Mouse (Mus musculus) erythroblast, adult 5-6 weeks (primary cell): ENCODE measurements around the gene C1qtnf5. TPM values are rescaled to one million over a fixed set of nuclear protein-coding genes. Genes with fewer than 3 reads are reported as not detected.

Experiments
- ATAC-seq: replicated peaks from 2 replicates; pipeline ENCODE4 v1.8.0; 2016; ENCODE audit warnings: moderate number of reproducible peaks, mild to moderate bottlenecking, moderate TSS enrichment, inconsistent platforms; ENCODE audit not compliant: poor library complexity, low FRiP score, severe bottlenecking
- total RNA-seq, 2 experiments: library from RNA; stranded (forward) in 1 of 2; stranded (reverse) in 1 of 2; fragments of 150-400 nt in 1 of 2; fragments of 200-764, 138-1000 nt in 1 of 2; gene quantifications; 2 replicates each; pipeline versions ENCODE4 v1.2.3 to v1.2.4; 2015 to 2017; ENCODE audit warnings: low replicate concordance in 2 of 2

The C1qtnf5 gene
- total RNA-seq (2015; ENCODE audit: low replicate concordance): 2.1 TPM in 1 of 2 replicates, not detected in the other
- total RNA-seq (2017; ENCODE audit: low replicate concordance): not detected in 2 replicates

DNA sequence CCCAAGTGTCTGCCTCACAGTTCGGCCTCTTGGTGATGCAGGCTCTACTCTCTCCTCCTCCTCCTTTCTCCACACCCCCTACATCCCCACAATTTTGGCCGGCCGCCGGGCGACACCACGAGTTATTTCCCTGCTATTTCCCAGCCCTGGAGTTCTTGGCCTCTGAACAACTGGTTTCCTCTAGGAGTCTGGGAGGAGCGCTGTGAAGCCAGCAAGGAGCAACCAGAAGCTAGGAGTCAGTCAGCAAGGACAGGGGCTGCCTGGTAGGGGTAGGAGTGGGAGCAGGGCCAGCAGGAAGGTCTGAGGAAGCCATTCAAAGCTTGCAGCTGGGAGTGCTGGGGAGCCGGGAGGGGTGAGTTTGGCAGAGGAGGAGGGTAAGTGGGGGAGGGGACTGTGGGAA, at the start of gene C1qtnf5:
TSS of gene C1qtnf5 (plus strand) at position 136 of the 400 bp plus-strand sequence.
- no peak for ATAC-seq

DNA sequence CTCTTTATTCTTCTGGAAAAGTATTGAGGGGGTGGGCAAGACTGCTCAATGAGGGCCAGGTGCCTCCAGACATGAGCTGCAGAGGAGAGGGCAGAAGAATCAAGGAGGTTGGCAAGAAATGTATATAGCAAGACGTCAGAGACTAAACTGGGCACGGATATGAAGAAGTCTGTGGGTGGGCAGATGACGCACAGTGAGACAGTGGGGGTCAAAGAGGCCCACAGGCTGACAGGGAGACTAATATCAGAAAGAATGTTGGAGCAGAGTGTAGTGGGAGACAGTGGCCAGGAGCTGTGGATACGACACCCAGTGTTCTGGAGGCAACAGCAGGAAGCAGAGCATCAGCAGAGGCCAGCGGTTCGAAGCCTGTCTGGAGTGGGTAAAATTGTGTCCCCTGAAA, 48.4 kb upstream of the C1qtnf5 start:
- ATAC-seq: no peak

DNA sequence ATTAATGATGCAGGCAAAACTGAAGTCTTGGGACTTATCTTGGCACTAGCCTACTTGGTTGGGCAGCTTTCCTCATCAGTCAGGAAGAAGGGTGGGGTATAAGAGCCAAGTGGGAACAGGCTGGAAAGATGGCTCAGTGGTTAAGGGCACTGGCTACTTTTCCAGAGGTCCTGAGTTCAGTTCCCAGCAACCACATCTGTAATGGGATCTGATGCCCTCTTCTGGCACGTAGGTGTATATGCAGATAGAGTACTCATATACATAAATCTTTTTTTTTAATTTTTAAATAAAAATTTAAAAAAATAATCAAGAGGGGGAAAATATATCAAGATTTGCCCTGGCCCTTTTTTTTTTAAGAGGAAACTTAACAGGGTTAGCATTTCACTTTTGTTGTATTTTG, 41.9 kb upstream of the C1qtnf5 start:
- no peak for ATAC-seq

DNA sequence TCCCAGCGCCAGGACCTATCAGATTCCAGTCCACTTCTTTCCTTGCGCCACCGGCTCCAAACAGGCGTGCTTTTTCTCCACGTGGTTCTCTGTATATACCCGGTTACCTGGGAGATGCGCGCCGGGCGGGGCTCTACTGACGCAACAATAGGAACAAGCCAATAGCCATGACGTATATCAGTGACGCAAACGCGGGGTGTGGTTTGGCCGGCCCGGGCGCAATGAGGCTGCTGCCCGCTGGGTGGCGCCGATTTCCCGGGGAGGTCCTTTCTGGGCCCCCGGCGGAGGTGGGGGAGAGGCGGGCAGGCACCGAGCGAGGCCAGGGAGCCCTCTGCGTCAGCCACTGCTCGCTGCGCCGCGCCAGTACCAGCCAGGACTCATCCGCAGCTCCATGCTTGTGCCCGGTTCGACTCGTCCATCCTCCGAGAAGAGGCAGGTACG, 40.2 kb upstream of the C1qtnf5 start, which contains the start of gene Usp2:
TSS of gene Usp2 (plus strand) at position 237 of the 441 bp plus-strand sequence.
- ATAC-seq: peak; percentile 72

DNA sequence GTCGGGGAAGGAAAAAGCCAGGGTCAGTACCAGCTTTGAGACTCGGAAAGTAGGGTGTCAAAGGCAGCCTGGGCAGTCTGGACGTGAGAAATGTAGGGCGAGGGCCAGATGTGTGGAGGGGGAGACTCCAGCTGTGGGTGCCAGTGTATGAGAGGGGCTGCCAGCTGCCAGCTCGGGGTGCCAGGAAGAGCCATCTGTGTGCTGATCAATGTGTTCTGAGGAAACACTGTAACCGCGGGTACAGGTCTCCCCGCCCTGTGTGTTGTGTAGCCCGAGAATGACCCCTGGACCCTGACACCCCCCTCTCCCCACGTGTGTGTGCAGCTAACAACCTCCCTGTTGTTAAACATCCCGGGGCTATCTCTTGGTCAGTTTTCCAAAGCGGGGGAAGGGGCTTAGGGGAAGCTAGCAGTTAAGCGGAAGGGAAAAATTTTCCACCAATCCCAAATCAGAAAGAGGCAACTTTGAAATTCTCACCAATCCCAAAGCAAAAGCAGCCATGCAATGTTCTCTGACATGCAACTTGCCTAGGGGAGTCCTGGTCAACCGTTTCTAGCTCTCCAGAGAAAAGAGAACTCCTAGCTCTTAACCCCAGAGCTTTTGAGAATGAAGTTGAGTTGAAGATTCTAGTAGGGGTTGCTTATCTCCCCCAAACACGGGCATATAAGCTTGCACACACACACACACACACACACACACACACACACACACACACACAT, 39.6 kb upstream of the C1qtnf5 start:
- ATAC-seq: no peak

DNA sequence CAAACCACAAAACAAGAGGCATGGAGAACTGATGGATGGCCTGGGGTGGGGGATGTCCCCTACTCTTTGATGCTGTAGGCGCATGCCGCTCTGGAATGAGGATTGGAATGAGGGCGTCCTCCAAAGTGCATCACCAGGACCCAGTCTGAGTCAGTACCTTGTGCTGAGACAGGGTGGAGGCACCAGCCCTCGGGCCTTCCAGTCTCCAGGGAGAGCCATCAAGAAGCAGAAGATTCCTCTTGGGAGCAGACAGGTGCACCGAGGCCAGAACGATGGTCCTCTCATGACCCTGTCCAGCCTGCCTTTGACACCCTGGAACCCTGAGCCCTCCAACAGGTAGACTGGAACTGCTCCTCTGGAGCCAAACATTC, 39.1 kb upstream of the C1qtnf5 start:
- no peak for ATAC-seq

DNA sequence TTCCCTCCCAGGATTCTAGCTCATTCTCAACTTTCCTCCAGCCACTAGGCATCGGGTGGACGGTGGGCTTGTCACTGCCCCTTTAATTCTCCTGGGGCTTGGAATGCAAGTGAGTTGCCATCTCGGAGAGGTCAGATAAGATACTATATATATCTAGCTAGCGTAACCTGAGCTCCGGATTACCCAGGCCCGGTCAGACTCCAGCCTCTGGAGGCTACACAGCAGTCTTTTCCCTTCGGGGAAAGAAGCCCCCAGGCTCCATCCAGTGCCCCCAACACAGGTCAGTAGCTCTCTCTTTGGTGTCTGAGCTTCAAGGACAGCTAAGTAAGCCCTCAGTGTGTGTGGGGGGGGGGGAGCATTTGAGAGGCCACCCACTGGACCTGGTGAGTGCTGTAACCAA, 37.8 kb upstream of the C1qtnf5 start:
- ATAC-seq: no peak

DNA sequence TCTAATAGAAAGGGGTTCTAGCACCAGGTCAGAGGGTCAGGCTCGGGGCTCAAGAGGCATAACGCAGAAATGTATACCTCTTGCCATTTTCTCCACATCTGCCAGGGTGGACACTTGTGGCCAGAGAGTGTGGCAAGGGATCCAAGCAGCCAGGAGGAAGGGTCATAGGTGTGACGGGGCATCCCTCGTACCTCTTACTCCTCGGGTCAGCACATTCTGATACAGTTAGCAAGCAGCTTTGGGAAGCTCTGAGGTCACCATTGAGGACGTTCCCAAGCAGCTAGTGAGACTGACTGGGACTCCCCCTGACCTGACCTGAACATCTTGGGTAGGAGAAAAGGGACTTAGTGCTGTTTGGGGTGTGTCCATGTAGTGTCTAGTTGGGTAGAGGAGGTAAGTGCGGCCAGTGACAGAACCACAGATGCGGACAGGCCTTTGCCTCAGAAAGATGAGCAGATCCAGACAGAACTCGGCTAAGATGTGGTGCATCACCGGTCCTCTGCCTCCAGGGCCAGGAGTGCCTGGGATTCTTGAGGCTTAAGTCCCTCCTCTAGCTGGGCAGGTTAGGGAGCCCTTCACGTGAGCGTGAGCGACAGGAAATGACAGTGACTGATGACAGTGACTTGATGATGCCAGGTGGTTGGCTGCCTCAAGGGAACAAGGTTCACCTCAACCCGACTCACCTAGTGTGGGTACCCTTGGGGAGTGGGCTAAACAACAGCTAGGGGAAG, 36.8 kb upstream of the C1qtnf5 start:
- ATAC-seq: no peak

DNA sequence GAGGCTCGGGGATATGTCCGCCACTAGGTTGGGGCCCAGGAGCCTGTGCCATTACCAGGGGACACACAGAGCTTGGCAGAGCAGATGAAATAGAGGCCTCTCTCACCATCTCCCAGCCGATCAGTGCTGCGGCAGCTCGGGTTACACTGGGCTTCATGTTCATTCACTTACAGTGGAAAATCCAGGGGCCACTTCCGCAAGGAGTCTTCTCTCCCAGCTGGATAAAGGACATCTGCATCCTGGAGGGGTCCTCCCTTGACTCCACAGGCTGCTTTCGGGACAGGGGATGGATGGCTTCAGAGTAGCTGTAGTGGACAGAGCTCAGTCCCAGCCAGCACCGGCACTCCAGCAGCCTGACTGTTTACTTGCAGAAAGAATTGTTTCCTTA, 36.2 kb upstream of the C1qtnf5 start:
- ATAC-seq: no peak

DNA sequence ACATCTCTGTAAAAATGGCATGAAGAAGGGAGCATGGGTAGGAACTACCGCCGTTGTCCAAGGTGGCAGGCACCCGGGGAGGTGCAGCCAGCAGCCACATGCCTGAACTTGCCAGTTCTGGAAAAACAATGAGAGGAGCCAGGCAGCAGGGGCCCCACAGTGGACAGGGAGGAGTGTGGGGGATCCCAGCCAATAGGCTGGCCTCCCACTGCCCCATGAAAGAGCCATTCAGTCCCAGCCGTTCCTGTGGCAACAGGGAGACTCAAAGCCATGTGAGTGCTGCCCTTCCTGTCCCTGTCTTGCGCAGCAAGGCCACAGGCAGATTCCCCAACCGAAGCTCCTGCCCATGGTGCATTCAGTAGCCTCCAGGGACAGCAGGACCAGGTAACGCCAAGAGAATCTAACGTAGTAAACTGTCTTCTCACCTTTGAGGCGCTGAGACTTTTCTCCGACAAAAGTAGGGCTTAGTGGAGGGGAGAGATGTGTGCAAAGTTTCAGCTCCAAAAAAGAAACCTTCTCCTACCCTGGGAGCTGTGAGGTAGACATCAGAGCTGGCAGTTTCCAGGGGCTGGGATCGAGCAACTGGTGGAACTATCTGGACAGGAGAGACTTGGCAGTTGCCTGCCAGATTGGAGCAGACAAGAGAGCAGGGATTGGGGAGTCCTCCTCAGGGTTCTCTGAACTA, 35.0 kb upstream of the C1qtnf5 start:
- no peak for ATAC-seq

DNA sequence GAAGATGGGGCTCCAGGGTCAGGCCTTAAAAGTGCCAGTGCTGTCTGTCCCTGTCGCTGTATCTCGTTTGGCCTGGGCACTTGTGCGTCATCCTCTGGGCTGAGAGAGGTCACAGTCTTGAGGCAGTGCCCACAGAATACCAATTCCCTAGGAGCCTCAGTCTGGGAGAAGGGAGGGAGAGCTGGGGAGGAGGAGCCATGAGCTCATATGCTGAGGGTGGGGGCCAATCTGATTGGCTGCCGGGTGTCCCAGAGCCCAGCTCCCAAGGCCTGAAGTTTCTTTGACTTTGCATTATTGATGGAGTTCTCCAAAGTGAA, 34.5 kb upstream of the C1qtnf5 start:
- no peak for ATAC-seq

DNA sequence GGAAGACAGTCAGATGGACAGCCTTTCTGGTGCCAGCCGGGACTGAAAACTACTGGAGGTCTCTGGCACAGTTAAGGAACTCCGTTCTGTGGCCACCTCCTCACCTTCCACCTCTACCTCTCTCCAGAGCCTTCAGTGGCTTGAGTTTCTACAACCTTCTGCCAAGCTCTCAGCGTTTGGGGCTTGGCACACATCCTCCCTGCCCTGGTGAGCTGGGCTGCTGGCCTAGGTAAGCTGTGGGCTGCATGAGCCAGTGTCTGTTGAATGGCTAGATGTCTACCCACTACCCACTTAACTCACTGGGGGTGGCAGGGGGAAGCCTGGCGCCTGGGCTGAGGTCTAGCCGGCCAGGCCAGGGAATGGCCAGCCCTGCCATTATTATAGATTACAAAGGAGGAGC, 33.9 kb upstream of the C1qtnf5 start:
- no peak for ATAC-seq

DNA sequence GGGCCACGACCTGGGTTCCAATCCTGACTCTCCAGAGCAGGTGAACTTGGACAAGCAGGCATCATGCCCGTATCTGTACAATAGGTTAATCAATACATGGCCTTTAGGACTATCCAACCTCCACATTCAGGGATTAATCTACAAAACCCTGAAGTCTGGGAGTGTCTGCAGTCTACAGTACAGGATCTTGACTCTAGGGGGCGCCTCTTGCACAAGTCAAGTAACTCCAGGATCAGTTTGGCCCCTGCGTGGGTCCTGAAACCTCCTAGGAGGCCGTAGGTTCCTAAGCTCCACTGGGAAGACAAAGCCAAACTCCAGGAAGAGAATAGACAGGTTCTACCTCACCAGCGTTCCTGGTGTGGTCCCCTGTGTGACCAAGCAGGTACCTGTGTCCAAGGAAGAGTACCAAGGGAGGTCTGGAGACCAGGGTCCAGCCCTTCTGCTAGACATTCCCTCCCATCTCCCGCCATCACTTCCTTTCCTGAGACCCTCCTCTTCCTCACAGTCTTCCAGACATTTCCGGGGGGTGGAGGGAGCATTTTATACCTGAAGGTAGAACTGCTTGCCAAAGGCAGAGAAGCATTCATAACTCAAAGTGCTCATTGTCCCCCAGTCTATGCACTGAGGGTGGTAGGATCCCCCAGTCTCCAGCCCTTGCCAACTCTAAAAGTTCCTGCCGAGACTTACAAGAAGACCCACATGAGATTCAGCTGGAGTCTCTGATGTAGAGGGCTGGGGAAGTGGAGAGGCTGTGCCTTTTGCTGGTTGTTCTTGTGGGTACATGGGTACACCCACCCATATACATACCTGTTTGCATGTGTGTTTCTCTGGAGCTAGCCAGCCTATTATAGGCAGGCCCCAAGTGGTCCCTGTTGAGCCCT, 32.4 kb upstream of the C1qtnf5 start:
- ATAC-seq: peak; percentile 39; the same call in 1 of the 2 replicates

DNA sequence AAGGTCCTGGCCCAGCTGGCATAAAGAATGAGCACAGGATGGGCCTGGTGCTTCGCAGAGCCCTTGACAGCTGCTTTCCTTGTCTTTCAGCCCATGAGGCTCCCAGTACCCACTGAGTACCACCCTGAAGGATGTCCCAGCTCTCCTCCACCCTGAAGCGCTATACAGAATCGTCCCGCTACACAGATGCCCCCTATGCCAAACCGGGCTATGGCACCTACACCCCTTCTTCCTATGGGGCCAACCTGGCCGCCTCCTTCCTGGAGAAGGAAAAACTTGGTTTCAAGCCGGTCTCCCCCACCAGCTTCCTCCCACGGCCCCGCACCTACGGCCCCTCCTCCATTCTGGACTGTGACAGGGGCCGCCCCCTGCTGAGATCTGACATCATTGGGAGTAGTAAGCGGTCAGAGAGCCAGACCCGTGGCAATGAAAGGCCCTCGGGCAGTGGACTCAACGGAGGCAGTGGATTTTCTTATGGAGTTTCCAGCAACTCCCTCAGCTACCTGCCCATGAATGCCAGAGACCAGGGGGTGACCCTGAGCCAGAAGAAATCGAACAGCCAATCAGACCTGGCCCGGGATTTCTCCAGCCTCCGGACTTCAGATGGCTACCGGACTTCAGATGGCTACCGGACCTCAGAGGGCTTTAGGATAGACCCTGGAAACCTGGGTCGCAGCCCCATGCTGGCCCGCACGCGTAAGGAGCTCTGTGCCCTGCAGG, 31.6 kb upstream of the C1qtnf5 start:
- no peak for ATAC-seq

DNA sequence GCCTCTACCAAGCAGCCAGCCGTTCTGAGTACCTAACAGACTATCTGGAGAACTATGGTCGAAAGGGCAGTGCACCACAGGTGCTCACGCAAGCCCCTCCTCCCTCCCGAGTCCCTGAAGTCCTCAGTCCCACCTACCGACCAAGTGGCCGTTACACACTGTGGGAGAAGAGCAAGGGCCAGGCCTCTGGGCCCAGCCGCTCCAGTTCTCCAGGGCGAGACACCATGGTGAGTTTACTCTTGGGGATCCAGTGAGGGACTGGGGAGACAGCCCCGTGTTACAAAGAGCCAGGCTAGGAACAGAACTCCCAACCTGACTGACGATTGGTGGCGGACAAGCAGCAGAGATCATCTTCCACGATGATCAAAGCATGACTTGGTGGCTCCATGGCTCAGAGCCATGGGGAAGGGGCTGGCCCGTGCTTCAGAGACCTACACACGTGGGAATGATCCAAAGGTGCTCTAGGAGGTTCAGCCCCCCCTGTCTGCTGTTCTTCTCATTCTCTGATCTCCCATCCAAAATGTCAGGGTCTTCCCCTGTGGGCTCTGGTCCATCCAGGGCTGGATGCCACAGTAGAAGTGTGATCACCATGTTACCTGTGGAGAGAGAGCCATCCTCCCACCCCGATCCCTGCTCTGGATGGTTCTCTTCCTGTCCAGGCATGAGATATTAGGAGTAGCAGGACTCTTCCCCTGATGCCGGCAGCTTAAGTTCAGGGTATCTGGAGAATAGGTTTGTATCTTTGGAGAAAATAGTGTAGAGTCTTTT, 30.9 kb upstream of the C1qtnf5 start:
- ATAC-seq: no peak

DNA sequence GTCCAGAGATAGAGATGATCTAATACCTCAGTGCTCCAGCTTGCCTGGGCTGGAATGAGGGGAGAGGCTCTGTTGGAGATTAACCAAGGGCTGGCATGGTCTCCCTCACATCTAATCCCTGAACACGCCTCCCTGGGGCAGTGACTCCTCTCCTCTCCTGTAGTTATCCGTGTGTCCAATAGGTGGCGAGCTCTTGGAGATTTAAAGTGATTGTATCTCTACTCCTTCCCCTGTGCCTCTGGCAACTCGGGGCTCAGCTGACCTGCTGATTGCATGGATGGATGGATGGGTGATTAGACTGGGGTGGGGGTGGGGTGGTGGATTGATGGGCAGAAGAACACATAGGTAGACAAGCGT, 30.3 kb upstream of the C1qtnf5 start:
- no peak for ATAC-seq

DNA sequence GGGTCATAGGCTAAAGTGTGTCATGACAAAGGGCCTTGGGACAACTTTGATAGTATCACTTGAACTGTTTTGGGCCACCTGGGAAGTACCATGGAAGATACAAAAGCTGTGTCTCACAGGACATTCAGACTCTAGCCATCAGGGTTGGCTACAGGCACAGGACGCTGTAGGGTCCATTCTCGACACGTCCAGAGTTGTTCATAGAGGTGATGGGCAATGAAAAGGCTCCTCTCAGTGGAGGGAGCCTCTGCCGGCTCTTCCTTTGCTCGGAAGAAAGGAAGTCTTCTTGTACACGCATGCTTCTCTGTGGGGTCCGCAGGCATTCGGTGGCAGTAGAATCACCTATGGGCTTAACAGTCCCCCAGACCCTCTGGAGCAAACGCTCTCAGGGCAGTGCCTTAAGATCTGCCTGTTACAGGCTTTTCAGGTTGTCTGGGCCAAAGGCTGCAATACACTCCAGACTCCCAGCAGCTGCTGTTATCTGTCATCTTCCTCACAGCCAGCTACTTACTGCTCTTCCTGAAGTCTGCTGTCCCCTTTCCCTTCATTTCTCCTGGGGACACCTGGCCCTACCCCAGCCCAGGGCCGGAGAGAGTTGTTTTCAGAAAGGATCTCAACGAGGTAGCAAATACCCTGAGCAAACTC, 29.7 kb upstream of the C1qtnf5 start:
- ATAC-seq: no peak

DNA sequence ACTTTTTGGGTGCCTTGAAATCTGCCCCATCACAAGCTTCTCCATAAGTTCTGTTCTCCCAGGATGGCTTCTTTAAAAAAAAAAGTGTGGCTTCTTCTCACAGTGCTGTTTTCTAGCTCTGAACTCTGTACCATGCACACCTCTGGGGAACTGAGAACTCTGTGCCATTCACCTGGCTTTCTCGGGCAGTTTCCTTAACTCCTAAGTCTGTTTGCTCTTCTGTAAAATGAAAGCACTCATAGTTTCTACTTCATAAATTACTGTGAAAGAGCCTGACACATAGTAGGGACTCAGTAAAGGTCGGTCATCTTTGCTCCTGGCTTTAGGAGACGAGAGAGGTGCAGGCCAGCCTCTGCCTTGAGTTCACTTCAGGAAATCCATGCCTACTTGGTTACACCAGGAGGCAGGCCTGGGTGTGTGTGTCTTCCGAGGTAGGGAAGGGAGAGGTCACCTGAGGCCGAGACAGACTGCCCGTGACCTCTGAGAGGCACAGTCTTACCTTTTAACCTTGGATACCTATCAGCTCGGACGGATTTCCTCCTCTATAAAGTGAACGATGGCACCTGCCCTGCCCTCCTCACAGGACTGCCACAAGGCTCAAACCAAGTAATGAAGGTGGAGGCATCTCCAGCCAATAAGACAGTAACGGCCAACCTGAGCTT, 28.8 kb upstream of the C1qtnf5 start:
- no peak for ATAC-seq
